Mouse (Mus musculus): Measurements from ENCODE around the gene Galk1.

DNA sequence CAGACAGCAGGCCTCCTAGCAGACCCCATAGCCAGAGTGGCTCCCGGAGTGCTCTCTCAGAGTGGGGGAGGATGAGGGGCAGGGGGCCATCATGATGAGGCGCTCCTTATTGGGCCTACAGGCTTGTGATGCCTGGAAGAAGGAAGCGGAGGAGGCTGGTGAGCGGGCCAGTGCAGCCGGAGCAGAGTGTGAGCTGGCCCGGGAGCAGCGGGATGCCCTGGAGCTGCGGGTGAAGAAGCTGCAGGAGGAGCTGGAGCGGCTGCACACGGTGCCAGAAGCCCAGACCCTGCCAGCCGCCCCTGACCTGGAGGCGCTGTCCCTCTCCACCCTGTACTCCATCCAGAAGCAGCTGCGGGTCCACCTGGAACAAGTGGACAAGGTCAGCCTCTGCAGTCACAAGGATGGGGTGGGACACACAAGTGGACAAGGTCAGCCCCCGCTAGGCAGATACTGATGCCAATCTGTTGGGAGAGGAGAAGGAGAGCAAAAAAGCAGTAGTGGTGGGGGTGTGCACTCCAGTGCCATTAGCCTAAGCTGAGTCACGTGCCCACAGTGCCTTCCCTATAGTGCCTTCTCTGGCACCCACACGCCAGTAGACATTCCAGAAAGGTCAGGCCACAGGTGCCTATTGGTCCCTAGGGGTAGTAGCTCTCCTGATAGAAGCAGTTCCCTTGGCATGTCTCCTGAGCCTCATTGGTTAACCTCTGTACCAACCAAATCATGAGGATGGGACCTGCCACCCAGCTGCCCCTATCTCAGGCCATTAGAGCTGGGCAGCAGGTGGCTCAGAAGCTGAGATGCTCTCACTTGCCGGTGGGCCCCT lies 46.6 kb upstream of the Galk1 start:
- TF ChIP-seq CTCF (IDR thresholded peaks at IDR 0.05; ENCODE audit: borderline replicate concordance, extremely low read depth, insufficient read depth, insufficient read length): no peak
- TF ChIP-seq POLR2A (IDR thresholded peaks at IDR 0.05; ENCODE audit: borderline replicate concordance, extremely low read depth, insufficient read depth, insufficient read length, poor library complexity, severe bottlenecking): no peak
